Mouse (Mus musculus): ENCODE data around the gene Pdlim5. TPM values are rescaled to one million over a fixed set of nuclear protein-coding genes. Genes with fewer than 3 reads are reported as not detected.

Pdlim5 gene
- 10 to 100 TPM; 61.1 to 64.6 TPM for total RNA-seq (2023)

DNA sequence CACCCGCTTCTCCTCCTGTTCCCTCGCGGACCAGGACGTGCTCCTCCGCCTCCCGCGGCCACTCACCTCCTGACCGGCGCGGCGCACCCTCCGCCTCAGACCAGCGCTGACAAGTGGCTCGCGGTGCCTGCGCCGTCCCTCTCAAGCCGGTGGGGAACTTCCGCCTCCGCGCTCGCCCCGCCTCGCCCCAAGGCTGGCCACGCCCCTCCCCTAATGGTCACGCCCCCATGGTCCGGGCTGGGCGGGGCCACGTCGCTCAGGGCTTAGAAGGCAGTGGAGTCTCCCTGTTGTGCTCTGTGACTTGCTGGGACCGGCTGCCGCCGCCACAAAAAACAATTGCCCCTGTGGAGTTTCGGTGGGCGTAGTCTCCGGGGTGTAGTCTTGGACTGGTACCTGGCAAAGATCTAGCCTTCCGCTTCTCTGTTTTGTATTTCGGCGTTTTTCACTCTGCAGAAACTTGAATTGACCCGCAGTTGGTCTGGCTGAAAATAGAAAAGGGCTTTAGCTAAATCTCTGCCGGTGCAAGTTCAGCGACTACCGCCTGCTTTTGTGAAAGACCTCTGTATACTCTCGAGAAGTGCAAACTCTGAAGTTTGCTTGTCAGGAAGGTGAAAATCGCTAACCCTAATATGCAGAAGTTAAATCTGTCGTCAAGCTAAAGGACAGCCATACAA is at the start of gene Pdlim5:
Gene Pdlim5 (minus strand): TSS at position 177 of the 674 bp plus-strand sequence.

Other genes starting within 250 kb of the Pdlim5 start
- not detected for gene Bmpr1b, start 226.3 kb downstream of the Pdlim5 start, total RNA-seq (2023)
- 10 to 100 TPM; 37.4 to 40.9 TPM for gene Gbp5, start 98.3 kb upstream of the Pdlim5 start, total RNA-seq (2023)
- gene Gbp7, start 134.6 kb upstream of the Pdlim5 start, total RNA-seq (2023): 10 to 100 TPM; 62.2 to 71.1 TPM
- gene Gbp3, start 164.3 kb upstream of the Pdlim5 start, total RNA-seq (2023): 100 to 1,000 TPM; 159 to 167 TPM
- gene Gbp2b, start 199.2 kb upstream of the Pdlim5 start, total RNA-seq (2023): 1 to 10 TPM; 1.1 to 1.4 TPM
- gene Gbp2, start 224.9 kb upstream of the Pdlim5 start, total RNA-seq (2023): 10 to 100 TPM; 44.6 to 52.5 TPM

All from T-cell, adult 66 days (primary cell).